Mouse (Mus musculus) cerebellum, adult 11-12 months (tissue): ENCODE measurements around the gene Cenpm.

ENCODE experiments used
- DNase-seq: peaks from one replicate; pipeline ENCODE4 v3.0.0; 2022

The Cenpm gene

DNA sequence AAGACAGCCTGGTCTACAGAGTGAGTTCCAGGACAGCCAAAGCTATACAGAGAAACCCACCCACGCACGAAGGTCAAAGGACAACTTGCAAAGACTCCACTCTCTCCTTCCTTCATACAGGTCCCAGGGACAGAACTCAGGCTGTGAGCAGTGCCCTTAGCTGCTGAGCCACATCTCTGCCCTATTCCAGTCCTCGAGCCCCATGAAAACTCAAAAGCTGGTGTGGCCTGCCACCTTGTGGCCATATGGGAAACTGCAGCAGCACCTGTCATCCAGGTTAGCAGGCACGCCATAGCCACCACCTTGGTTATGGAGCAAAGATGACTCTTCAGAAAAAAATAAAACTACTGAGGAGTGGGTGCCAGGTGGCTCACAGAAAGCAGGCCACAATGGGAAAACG lies 8.0 kb downstream of the Cenpm start:
- DNase-seq = peak; percentile 90

DNA sequence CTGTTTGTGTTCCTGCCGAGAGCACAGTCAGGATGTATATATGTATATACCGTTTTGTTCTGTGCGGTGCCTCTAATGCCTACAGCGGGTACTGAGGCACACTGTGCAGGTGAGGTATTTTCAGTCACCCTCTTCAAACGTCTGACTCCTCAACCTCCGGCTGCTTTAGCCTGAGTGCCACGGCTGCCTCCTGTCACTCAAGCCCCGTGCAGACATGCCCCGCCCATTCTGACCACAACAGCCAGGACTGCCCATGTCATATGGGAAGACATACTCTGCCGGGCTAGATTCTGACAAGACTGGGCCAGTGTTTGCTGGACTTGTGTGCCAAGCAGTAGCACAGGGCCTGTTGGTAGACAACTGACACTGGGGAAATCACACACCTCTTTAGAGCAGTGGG lies 8.9 kb downstream of the Cenpm start:
- peak; percentile 38 for DNase-seq

DNA sequence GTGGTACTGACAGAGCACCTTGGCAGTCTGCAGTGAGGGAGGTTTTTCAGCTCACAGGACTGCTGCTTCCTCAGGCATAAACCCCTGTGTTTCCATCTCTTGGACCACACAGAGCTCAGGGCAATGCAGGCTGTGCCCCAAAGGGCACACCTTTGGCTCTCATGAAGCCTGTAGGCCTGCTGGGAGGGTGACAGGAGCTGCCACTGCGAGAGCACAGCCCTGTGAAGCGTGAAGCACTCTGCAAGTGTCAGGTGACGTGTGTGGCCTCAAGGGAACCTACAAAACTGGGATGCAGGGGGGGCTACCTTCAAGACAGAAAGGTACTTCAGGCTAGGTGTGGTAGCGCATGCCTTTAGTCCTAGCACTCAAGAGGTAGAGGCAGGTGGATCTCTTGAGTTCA lies 11.9 kb downstream of the Cenpm start:
- peak; percentile 62 for DNase-seq

DNA sequence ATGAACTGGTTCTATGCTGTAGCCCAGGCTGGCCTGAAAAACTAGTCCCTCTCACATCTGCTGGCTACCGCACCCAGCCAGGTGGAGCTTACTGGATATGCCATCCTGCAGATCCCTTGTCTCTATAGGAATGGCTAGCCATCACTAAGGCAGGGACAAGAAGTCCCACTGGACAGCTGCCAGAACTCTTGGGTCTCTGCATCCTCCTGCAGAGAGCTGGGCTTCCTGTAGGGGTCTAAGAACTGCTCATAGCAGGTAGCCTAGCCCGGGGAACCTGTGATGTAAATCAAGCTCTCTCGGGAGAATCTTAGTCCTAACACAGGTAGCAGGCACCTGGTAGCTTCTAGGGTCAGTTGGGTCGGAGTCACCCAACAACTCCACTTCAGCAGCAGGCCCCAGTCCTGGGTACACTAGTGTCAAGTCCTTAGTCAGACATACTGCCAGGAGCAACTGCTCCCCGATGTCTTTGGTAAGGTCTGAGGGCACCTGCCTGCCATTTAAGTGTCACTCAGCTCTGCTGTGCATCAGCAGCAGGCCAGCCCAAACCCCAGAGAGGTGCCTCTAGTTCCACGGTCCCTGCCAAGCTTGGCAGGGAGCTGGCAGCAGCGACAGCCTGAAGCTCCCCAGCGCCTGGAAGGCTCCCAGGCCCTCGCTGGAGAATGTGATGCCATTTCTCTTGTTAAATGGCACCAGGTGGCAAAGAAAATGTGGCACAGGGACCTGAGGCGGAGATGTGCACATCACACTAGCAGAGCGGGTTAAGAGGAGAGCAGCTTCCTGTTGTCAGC lies 12.8 kb downstream of the Cenpm start:
- peak; percentile 95 for DNase-seq

DNA sequence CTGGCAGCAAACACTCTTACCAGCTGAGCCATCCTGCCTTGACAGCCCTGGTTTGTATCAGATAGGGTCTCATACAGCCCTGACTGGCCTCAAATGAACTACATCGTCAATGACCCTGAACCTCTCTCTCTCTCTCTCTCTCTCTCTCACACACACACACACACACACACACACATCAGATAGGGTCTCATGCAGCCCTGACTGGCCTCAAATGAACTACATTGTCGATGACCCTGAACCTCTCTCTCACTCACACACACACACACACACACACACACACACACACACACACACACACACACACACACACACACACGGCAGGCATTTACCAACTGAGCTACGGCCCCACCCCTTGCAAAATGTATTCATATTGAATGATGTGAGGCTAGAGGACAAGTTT lies 13.4 kb downstream of the Cenpm start:
- DNase-seq = no peak

DNA sequence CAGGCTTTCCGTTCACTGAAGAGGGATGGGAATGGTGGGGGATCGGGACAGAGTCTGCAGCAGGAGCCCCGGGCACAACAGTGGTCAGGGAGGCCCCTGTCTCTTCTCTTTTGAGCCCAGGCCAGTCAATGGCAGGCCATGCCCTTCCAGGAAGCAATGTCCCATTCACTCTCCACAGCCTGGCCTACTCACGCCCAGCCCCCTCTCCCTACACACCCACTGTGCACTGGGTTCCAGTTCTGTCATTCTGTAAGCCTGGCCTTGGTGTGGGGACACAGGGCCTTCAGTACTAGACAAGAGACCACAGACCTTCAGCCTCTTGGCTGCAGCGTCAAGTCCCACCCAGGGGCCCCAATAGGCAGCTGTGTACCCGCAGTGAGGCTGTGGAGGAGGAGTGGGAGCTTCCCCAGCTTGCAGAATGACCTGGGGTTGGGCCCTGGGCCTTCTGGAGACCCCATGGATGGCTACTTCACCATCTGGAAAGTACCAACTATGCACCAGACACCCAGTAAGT lies 14.4 kb downstream of the Cenpm start:
- DNase-seq = peak; percentile 36

DNA sequence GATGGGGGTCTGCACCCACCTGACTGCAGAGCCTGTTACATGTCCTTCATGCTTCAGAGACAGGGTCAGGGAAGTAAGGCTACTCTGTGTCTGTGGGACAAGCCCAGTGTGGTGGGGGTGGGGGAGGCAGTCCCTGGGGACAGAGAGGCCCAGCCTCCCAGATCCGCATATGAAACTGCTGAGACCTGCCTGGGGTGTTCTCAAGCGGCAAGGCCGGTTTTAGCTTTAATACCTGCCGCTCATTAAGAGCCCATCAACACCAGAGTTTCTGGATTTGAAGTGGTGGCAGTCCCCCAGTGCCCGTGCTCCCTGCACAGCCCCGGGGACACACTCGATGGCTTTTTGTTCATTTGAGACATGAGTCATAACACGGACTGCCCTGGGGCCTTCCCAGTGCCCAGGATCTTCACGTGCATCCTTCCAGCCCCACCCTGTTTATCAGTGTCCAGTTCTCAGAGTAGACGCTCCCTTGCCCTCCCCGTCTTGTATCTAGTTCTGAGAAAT lies 15.0 kb downstream of the Cenpm start:
- DNase-seq = peak; percentile 27

DNA sequence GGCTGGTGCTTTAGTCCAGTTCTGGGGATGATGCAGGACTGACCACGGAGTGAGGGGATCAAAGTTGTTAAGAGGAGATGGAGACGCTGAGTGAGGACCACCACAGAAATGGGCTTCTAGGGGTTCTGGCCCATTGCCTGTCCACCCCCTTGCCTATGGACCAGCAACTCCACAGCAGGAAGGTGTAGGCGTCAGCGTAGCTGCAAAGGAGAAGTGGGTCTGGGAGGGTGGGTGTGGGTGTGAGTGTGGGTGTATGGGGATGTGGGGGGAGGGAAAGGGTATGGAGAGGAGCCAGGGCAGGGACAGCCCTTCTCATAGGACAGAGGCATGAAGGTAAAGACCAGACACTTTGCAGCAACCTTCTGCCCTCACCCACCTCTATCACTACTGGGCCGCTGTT lies 18.8 kb downstream of the Cenpm start:
- peak; percentile 22 for DNase-seq

DNA sequence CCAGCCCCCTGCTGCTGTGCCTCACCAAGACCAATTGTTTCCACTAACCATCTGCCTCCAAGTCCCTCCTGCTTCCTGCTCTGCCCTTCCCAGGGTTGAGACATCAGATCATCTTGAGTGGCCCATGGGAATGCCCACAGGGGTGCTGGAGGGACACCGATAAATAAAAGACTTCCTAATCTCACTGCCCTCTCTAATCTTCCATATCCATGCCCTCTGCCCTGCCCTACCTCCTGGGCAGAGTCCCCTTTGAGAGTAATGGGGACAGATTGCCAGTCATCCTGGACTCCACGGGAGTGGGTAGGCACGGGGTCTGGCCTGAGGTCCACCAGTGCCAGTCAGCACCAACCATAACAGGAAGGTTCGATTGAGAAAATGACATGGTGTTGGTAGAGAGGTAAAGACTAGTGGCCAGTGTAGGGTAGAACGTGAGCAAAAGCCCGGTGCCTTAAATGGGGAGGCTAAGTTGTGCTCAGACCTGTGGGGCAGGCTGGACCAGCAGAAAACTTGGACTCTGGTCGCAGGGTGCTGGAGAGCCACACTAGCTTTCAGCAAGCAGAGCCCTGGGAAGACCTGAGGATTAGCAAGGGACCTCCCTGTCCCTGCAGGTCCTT lies 19.8 kb downstream of the Cenpm start:
- no peak for DNase-seq

DNA sequence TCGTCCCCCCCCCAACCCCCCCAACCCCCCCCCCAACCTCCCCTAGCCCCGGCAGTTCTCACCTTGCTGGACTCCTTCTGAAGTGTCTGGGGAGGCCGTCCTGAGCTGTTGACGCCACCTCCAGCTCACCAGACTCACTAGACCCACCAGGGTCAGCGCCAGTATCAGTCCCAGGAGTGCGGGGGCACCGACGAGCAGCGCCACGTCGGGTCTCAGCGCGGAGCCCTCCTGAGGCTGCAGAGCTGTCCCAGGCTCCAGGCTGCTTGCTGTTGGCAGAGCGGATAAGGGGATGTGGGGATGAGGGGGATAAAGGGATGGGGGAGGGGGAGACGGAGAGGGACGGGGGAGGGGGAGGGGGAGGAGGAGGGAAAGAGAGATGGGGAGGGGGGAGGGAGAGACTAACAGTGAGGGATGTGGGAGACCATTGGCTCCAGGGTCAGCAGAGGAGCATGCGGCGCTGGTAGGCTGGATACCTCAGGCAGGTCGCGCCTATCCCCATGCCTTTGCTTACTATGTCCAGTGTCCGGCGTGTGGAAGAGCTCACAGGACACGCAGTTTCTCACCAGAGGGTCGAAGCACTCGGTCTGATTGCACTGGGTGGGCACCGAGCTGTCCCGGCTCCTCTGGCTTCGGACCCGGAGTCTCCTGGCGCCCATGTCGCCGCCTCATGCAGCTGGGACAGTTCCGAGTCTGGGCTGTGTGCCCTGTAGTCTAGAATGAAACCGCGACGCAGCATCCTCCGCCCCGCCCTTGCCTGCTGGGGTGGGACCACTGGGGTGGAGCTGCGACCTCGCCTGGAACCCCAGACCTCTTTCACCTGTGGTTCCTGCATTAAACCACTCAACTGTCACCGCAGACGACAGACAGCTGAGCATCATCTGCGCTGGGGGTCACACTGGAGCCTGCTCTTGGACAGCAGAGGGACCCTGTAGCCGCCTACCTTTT lies 20.6 kb downstream of the Cenpm start, which contains the start of gene Tnfrsf13c:
Tnfrsf13c (minus strand) TSS at position 713 of the 945 bp plus-strand sequence.
- no peak for DNase-seq

DNA sequence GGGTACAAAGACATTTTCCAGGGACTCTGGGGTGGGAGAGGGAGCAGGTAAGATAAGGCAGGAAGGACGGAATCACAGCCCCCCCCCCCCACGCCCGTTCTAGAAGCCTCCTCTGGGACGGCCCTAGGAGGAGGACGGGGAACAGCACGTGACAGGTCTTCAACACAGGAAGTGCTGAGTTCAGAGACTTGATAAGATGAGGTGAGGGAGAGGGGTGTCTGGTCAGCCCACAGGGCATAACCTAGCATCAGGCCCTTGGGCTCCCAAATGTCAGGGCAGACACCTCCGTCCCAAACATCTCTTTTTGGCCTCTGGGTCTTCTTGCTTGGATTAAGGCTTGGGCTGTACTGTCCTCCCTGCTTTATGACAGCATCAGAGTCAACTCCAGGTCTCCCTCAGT lies 21.3 kb downstream of the Cenpm start:
- DNase-seq = no peak

DNA sequence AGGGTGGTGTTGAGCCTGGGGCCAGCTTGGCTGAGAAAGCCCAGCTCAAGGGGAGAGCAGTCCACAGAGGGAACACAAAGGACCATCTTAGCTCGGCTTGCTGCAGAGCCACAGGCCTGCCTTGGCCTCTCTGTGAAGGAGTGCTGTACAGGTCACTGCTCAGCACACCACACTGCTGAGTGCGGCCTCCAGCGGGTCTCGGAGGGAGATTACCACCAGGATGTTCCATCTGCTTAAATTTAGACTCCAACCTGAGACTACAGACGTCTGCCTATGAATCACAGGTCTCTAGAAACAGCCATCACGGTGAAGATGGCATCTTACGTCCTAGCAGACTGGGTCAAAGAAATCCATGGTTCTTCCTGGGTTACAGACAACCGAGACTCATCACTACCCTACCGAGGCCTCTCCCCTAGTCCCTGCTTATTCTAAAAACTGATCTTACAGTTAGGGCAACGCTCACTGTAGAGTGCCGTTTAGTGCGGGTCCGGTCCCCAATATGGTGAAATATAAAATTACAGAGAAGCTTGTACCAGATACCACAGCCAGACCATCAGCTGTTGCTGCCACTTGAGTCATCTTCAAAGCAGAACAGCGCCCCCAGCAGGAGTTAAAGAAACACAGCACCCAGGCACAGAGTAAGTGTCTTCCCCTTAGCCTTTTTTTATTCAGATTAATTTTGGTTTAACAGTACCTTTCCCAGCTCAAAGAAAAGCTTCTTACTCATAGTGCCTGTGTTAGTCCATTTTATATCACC lies 23.3 kb downstream of the Cenpm start:
- no peak for DNase-seq

DNA sequence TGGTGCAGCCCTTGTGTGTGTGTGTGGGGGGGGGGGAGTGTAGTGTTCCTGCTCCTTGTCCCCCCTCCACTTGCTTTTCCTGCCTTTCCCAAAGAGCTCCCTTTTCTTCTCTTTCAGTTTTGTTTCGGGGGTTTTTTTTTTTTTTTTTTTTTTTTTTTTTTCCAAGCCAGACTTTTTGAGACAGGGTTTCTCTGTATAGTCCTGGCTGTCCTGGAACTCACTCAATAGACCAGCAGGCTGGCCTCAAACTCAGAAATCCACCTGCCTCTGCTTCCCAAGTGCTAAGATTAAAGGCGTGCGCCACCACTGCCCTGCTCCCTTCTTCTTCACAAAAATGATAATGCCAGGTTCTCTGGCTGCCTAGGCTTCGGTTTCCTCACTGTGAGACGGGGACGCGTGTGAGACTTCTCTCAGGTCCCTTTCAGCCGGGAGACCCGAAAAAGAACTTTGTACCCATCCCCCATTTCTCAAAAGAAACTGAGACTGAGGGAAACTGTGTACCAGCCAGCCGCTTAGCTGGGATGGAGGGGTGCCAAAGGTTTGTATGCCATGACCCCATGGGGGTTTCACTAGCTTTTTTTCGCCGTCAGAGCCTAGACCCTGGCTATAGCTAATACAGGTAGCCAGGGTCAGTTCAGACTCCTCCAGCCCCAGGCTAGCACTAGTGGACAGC lies 24.4 kb downstream of the Cenpm start:
- no peak for DNase-seq

DNA sequence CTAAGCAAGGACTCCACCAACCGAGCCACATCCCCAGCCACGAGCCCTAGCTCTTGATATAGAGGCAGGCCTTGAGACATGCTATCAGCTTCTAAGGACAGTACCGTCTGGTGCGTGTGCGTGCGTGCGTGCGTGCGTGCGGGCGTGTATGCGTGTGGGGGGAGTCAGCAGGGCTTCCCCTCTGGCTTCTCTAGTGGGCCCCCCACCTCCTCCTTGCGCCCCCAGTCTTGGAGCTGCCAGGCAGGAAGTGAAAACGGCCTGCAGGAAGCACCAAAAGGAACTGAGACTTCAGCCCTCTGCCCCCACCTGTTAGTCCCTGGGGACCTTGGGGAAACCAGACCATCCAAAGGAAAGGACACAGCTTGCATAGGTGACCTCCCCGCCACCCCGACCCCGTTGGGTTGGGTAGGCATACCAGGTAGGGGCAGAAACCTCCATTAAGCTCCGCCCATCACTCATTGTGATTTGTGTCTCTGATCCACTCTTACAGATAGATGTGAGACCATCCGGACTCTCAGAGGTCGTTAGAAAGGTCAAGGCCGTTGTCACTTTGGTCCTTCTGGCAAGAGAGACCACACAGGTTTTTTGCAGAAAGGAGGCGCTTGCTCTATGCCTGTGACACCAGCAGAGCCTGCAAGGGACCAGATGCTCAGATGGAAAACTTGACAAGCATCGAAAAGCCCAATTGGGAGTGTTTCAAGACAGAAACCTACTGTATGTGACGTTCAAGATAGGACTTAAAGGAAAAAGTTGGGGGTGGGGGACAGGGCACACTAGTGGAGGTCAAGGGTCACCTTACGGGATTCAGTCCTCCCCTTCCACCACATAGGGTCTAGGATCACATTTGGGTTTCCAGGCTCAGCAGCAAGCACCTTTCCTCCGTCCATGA lies 25.5 kb downstream of the Cenpm start:
- no peak for DNase-seq

DNA sequence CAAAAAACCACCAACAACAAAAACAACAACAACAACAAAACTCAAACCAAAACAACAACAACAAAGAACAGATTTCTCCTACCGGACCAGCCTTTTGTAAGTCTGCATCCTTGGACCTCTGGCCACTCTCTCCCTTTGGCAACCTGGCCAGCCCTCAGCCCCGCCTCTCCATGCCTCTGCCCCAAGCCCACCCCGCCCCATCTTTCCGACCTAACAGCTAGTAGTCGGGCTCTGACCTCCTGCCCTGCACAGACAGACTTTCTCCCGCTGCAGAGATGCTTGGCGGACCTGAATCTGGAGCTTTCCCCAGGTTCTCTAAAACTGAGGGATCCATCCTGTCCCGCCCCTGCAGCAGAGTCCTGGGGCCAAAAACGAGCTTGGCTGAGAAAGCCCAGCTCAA lies 26.6 kb downstream of the Cenpm start:
- DNase-seq = no peak

DNA sequence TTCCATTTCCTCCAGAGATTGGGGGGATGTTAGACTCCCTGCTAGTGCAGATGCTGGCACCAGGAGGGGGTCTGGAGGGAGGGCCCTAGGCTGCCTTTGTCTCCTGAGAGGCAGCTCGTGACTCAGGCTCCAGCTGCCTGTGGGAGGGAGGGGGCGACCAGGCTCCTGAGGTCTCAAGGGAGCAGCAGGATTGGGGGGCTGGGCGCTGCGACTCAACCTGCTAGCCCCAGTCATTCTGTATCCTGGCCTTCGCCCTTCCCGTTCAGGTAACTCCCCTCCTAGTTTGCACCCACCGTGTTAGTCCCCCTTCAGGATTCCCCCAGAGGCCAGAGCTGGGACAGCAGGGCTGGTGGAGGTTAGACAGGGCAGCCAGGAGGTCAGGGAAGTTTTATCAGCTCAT lies 27.5 kb downstream of the Cenpm start:
- DNase-seq = peak; percentile 61

DNA sequence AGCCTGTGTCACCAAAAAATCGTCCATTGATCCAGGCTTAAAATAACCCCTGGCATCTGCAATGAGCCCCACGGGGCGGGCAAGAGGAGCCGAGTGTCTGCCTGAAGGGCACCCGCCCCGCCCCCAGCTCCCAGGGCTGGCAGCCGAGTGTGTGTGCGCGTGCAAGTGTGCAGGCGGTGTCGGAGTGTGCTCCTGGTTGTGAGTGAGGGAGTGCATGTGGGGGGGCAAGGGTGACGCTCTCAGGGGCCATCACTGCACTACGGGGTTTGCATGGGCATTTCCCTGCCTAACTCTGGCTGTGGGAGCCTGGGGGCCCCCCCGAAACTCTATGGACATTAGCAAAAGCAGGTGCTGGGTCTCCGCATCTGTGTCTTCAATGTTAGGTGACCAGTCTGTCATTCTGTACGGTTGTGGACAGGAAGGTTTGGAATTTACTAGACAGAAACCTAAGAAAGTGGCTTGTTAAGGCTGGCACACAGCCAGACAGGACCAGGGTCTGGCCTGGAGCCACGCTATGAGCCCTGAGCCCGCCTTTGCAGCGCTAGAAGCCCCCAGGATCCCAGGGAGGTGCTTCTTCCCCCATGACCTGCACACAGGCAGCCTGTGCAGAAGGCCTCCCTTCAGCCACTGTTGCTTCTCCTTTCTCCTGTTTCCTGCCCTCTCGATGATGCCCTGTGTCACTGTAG lies 28.3 kb downstream of the Cenpm start:
- peak; percentile 73 for DNase-seq

DNA sequence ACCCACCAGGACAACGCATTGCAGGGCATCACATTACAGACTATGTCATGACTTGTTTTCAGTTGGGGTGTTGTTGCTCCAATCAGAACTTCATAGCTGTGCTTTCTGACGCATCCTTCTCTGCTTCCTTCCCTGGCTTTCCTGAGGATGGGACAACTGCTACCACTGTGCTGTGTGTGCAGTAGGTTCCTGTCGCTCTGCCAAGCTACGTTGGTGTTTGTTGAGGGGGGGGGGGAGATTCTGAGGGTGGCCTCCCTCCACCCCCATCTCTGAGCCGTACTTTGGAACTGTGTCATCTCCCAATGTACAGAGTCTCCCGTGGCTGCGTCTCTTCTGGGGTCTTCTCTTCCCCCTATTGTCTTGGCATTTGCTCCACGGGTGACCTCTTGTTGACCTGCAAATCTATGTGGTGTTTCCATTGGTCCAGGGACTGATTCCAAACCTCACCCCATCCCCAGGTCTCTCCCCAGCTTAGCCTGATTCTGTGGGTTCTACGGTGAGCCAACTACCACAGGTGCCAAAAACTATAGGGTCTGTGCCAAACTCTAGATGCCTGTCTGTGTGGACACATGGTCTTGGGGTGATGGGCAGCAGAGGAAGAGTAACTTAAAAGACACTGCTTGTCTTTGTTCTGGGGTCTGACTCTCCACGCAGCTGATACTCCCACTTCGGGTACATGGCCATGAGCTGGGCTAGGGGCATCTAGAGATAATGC lies 29.1 kb downstream of the Cenpm start:
- DNase-seq = peak; percentile 84

DNA sequence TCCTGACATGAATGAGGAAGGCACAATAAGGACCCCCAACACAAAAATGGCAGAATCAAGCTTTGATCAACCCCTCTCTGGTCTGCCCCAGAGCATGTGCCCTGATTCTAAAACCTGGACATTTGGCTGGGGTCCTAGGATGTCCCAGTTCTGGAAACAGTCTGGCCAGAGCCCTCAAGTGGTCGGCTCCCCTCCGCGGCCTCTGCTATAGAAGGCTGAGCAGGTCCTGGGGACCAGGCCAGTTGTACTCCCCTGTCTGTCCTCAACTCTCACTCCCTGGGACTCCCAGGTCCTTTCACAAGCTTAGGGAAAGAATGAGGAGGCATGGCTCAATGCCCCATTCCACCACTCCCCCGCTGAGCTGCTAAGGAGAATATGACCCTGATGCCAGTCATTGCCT lies 31.3 kb downstream of the Cenpm start:
- DNase-seq = peak; percentile 71

DNA sequence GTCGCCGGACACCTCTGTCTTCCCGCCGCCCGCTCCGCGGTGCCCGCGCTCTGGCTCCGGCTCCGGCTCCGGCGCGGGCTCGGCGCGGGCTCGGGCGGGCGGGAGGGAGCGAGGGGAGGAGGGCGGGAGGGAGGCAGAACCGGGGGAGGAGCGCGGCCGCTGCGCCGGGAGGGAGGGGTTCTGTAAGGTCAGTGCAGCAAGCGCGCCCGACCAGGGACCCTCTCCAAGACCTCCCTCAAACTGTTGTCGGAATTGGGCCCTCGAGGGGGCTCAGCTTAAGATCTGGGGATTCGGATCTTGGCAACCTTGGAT lies 31.8 kb downstream of the Cenpm start, which contains the start of gene Shisa8:
Shisa8 (minus strand) TSS at position 64 of the 312 bp plus-strand sequence.
- peak; percentile 76 for DNase-seq
